Mouse (Mus musculus) C2C12 (cell line): ENCODE results near the gene Rho.

Experiments
- MAX ChIP-seq: IDR thresholded peaks from one replicate; pipeline ENCODE4 v1.6.1; 2011; ENCODE audit warnings: mild to moderate bottlenecking, control low read depth
- MYOG ChIP-seq: IDR thresholded peaks from one replicate; pipeline ENCODE4 v1.6.1; 2011; ENCODE audit not compliant: control insufficient read depth, insufficient read length; ENCODE audit errors: extremely low read depth

DNA sequence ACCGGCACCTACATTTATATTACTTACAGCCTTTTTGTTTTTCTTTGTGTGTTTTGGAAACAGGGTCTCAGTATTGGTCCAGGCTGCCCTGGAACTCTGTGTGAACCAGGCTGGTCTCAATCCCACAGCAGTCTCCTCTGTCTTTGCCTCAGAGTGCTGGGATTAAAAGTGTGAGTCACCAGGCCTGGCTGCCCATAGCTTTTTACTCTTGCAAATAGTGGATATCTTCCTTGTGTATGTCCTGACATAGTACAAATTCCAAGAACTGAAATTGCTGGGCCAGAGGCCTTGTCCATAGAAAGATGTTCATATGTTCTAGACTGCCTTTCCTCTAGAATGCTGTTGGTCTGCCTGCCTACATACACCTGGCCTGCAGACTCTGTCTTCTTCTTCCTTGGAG lies 35.2 kb upstream of the Rho start:
- TF ChIP-seq MYOG (no peak), MAX (no peak)
